Mouse (Mus musculus): Measurements from ENCODE around the gene Rps12.
"Not testable (repeated sequence)": the region's sequence is repeated elsewhere in the genome, so short reads cannot be mapped to it uniquely, and the experiment has no call there.

Rps12 gene

GRCm38 (mm10) chr10:23785599-23785998, 1.5 kb downstream of the Rps12 start:
- not testable (repeated sequence) for DNase-seq (ENCODE audit: low spot score)

- no peak for DNase-seq (ENCODE audit: low spot score)
Observed at GRCm38 (mm10) chr10:23784121-23784520, 3.0 kb downstream of the Rps12 start.

- no peak for DNase-seq (ENCODE audit: low spot score)
Observed at GRCm38 (mm10) chr10:23783493-23783884, 3.6 kb downstream of the Rps12 start.

GRCm38 (mm10) chr10:23782855-23783492, 4.1 kb downstream of the Rps12 start:
- no peak for DNase-seq (ENCODE audit: low spot score)

GRCm38 (mm10) chr10:23781760-23782735, 5.0 kb downstream of the Rps12 start:
- no peak for DNase-seq (ENCODE audit: low spot score)

GRCm38 (mm10) chr10:23780539-23781275, 6.4 kb downstream of the Rps12 start:
- no peak for DNase-seq (ENCODE audit: low spot score)

GRCm38 (mm10) chr10:23777288-23777945, 9.7 kb downstream of the Rps12 start:
- DNase-seq (ENCODE audit: low spot score), result no peak

GRCm38 (mm10) chr10:23754166-23754565, 32.9 kb downstream of the Rps12 start:
- DNase-seq (ENCODE audit: low spot score), result no peak
